Mouse (Mus musculus) embryonic facial prominence, embryonic 14.5 days (tissue): ENCODE measurements around the gene Pias1. TPM values are rescaled to one million over a fixed set of nuclear protein-coding genes. Genes with fewer than 3 reads are reported as not detected.
A peak's percentile ranks its signal among the peaks of the same experiment; 100 is the strongest.

Source experiments
- ATAC-seq: fragments of 200-750 bp; cut with Nextera tagmentation; 2 replicates; pipeline ENCODE4 v1.8.0; 2017; ENCODE audit warnings: low read depth, moderate number of reproducible peaks, moderate TSS enrichment
- DNase-seq: peaks from one replicate; pipeline ENCODE4 v3.0.0-alpha.2; 2015; ENCODE audit warnings: low spot score
- H3K27ac ChIP-seq: fragments of 300-500 bp; sonication (generic); replicated peaks from 2 replicates; pipeline ENCODE4 v1.5.1; 2014; ENCODE audit warnings: low read depth, mild to moderate bottlenecking, low read length, moderate library complexity
- H3K27me3 ChIP-seq: fragments of 300-500 bp; sonication (generic); replicated peaks from 2 replicates; pipeline ENCODE4 v1.6.1; 2014; ENCODE audit warnings: low read length; ENCODE audit not compliant: control insufficient read depth, insufficient read depth
- H3K36me3 ChIP-seq: fragments of 300-500 bp; sonication (generic); 2 replicates; pipeline ENCODE4 v1.6.1; 2014; ENCODE audit warnings: low read length, mixed read lengths; ENCODE audit not compliant: control insufficient read depth, insufficient read depth
- H3K4me1 ChIP-seq: fragments of 300-500 bp; sonication (generic); 2 replicates; pipeline ENCODE4 v1.6.1; 2014; ENCODE audit warnings: antibody characterized with exemption, low read length; ENCODE audit not compliant: control insufficient read depth, insufficient read depth
- H3K4me2 ChIP-seq: fragments of 300-500 bp; sonication (generic); 2 replicates; pipeline ENCODE4 v1.6.1; 2014; ENCODE audit warnings: low read depth, mild to moderate bottlenecking, low read length, moderate library complexity, mixed read lengths
- H3K4me3 ChIP-seq: fragments of 300-500 bp; sonication (generic); 2 replicates; pipeline ENCODE4 v1.5.1; 2014; ENCODE audit warnings: low read depth, mild to moderate bottlenecking, low read length
- H3K9ac ChIP-seq: fragments of 300-500 bp; sonication (generic); 2 replicates; pipeline ENCODE4 v1.6.1; 2014; ENCODE audit warnings: low read depth, mild to moderate bottlenecking, low read length, moderate library complexity, mixed read lengths
- H3K9me3 ChIP-seq: fragments of 300-500 bp; sonication (generic); 2 replicates; pipeline ENCODE4 v1.6.1; 2016; ENCODE audit warnings: low read length; ENCODE audit not compliant: control insufficient read depth
- WGBS: fragments of 180-500 bp; shearing (Covaris S2); extraction: QIAGEN DNeasy Blood & Tissue Kit; methylation state at CpG from one replicate; pipeline ENCODE4 v1.1.7; 2014; 5-methylcytosine and 5-hydroxymethylcytosine counted together
- polyA plus RNA-seq: library from polyadenylated mRNA; unstranded; fragments of >200 nt; fragmentation: Nextera tagmentation; extraction: Ambion mirVana; gene quantifications from 2 replicates; pipeline ENCODE4 v1.2.1, GENCODE M21; 2014

The Pias1 gene
- polyA plus RNA-seq, 1 experiment from 2014 or later: 47.2 TPM

GRCm38 (mm10) chr9:62858266-62859019 lies 129.3 kb downstream of the Pias1 start:
- H3K27me3 ChIP-seq: no peaks in the 10 kb centered on the region
- H3K4me2 ChIP-seq: peak overlapping the region; percentile 39
- 0 out of 2 replicates have a peak overlapping the region, but pooled peaks have one; percentile 0 for H3K4me3 ChIP-seq
- H3K9me3 ChIP-seq: no peaks in the 10 kb centered on the region
- peak overlapping the region; percentile 61 for H3K27ac ChIP-seq
- peaks cover 24% of the 10 kb centered on the region for H3K4me1 ChIP-seq
- peak overlapping the region; percentile 19 for H3K9ac ChIP-seq
- ATAC-seq (peak; percentile 33), DNase-seq (no peak)
- no peaks in the 10 kb centered on the region for H3K36me3 ChIP-seq
- whole genome bisulfite sequencing: 42% methylated on average over 8 of the region's 8 CpGs

GRCm38 (mm10) chr9:62857719-62858261 lies 129.9 kb downstream of the Pias1 start, which contains the start of gene Calml4:
TSS of gene Calml4 (plus strand) at chr9:62858080.
- WGBS: 36% methylated on average over 18 of the region's 20 CpGs
- Histone ChIP-seq H3K9me3 (no peaks in the 10 kb centered on the region), H3K4me2 (peak within 1 kb of the TSS; percentile 39), H3K36me3 (no peaks in the 10 kb centered on the region), H3K4me1 (peaks cover 24% of the 10 kb centered on the region), H3K27me3 (no peaks in the 10 kb centered on the region), H3K27ac (peak within 1 kb of the TSS; percentile 61), H3K9ac (peak within 1 kb of the TSS; percentile 36), H3K4me3 (0 out of 2 replicates have a peak within 1 kb of the TSS, but pooled peaks have one; percentile 0)
- peak; percentile 90 for ATAC-seq
- peak; percentile 92 for DNase-seq

- Histone ChIP-seq H3K4me2 (no peak overlapping the region; the same call in 1 of the 2 replicates), H3K27ac (peak overlapping the region; percentile 61), H3K4me3 (no peak overlapping the region), H3K36me3 (no peaks in the 10 kb centered on the region), H3K9me3 (no peaks in the 10 kb centered on the region), H3K4me1 (peaks cover 24% of the 10 kb centered on the region), H3K27me3 (no peaks in the 10 kb centered on the region), H3K9ac (no peak overlapping the region; the same call in 1 of the 2 replicates)
- DNase-seq: no peak
- 61% methylated on average over 8 of the region's 9 CpGs for WGBS
- ATAC-seq: no peak
These were observed 130.5 kb downstream of the Pias1 start for GRCm38 (mm10) chr9:62857216-62857615.

GRCm38 (mm10) chr9:62854483-62854882 lies 133.2 kb downstream of the Pias1 start:
- no peak overlapping the region for H3K4me3 ChIP-seq
- 41% methylated on average over 4 of the region's 4 CpGs for WGBS
- no peaks in the 10 kb centered on the region for H3K9me3 ChIP-seq
- peaks cover 15% of the 10 kb centered on the region for H3K36me3 ChIP-seq
- peaks cover 24% of the 10 kb centered on the region for H3K4me1 ChIP-seq
- ATAC-seq (no peak), DNase-seq (no peak)
- H3K27me3 ChIP-seq: no peaks in the 10 kb centered on the region
- H3K4me2 ChIP-seq: no peak overlapping the region
- no peak overlapping the region for H3K9ac ChIP-seq
- H3K27ac ChIP-seq: no peak overlapping the region

- H3K4me1 ChIP-seq: peaks cover 7% of the 10 kb centered on the region; the same call in 1 of the 2 replicates
- no peaks in the 10 kb centered on the region for H3K27me3 ChIP-seq
- DNase-seq (no peak), ATAC-seq (no peak)
- no peak overlapping the region for H3K27ac ChIP-seq
- no peaks in the 10 kb centered on the region for H3K9me3 ChIP-seq
- H3K4me3 ChIP-seq: no peak overlapping the region
- H3K9ac ChIP-seq: no peak overlapping the region
- 89% methylated on average over 2 of the region's 2 CpGs for WGBS
- no peak overlapping the region for H3K4me2 ChIP-seq
- H3K36me3 ChIP-seq: peaks cover 23% of the 10 kb centered on the region
These were observed 136.2 kb downstream of the Pias1 start for GRCm38 (mm10) chr9:62851571-62851970.

DNA sequence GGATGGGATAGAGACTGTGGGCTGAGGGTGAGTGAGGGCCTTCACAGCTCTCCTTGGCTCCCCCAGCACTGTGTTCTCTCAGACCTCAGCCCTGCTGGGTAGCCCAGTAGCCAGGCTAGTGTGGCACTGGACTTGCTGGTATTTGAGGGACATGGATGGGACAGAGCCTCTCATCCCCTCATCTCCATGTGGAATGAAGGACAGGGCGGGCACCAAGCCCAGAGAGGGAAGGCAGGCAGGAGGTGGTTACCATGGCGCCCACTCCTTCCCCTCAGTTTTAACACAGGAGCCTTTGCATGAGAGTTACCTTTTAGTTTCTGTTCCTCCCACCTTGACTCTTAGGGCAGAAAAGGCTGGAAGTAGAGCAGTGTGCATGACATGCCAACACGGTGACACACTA lies 139.1 kb downstream of the Pias1 start:
- WGBS: 91% methylated on average over 3 of the region's 3 CpGs
- DNase-seq: no peak
- no peak for ATAC-seq

GRCm38 (mm10) chr9:62847694-62848093 lies 140.0 kb downstream of the Pias1 start:
- Histone ChIP-seq H3K4me3 (no peak overlapping the region), H3K27ac (no peak overlapping the region), H3K9ac (peak overlapping the region; percentile 35; the same call in 1 of the 2 replicates), H3K27me3 (no peaks in the 10 kb centered on the region), H3K9me3 (no peaks in the 10 kb centered on the region), H3K4me2 (no peak overlapping the region), H3K36me3 (peaks cover 31% of the 10 kb centered on the region), H3K4me1 (peaks cover 3% of the 10 kb centered on the region; the same call in 1 of the 2 replicates)
- DNase-seq (peak; percentile 84), ATAC-seq (peak; percentile 60)
- 4% methylated on average over 3 of the region's 3 CpGs for WGBS

More for the DNA sequence above, 139.1 kb downstream of the Pias1 start:
- Histone ChIP-seq H3K4me2 (no peak overlapping the region), H3K4me1 (peaks cover 3% of the 10 kb centered on the region; the same call in 1 of the 2 replicates), H3K27ac (no peak overlapping the region), H3K36me3 (peaks cover 31% of the 10 kb centered on the region), H3K4me3 (no peak overlapping the region), H3K9me3 (no peaks in the 10 kb centered on the region), H3K9ac (no peak overlapping the region), H3K27me3 (no peaks in the 10 kb centered on the region)

- H3K4me3 ChIP-seq: no peak overlapping the region
- no peak overlapping the region for H3K27ac ChIP-seq
- H3K4me1 ChIP-seq: peaks cover 7% of the 10 kb centered on the region
- no peaks in the 10 kb centered on the region for H3K9me3 ChIP-seq
- no peak overlapping the region for H3K4me2 ChIP-seq
- no peak overlapping the region for H3K9ac ChIP-seq
- no peak for DNase-seq
- no peak for ATAC-seq
- H3K27me3 ChIP-seq: no peaks in the 10 kb centered on the region
- 93% methylated on average over 5 of the region's 5 CpGs for WGBS
- peaks cover 16% of the 10 kb centered on the region; the same call in 1 of the 2 replicates for H3K36me3 ChIP-seq
These were observed 143.3 kb downstream of the Pias1 start for GRCm38 (mm10) chr9:62844461-62844860.
